Mouse (Mus musculus) left cerebral cortex, adult 9 months (tissue): Measurements from ENCODE around the gene Tnfsf15.

Experiments
- DNase-seq, 2 experiments: peaks; one replicate each; pipeline ENCODE4 v3.0.0; 2022; ENCODE audit warnings: low spot score in 2 of 2

Gene Tnfsf15

GRCm38 (mm10) chr4:63742101-63742500 lies 2.8 kb downstream of the Tnfsf15 start:
- no peak for DNase-seq

GRCm38 (mm10) chr4:63740761-63741160 lies 4.2 kb downstream of the Tnfsf15 start:
- DNase-seq, result no peak

- DNase-seq, result no peak
Observed at GRCm38 (mm10) chr4:63740001-63740400, 4.9 kb downstream of the Tnfsf15 start.

- DNase-seq, result peak in 1 of 2 experiments; percentile 2
Observed at GRCm38 (mm10) chr4:63739524-63739923, 5.4 kb downstream of the Tnfsf15 start.

- DNase-seq, result no peak
Observed at GRCm38 (mm10) chr4:63738364-63738997, 6.4 kb downstream of the Tnfsf15 start.

- no peak for DNase-seq
Observed at GRCm38 (mm10) chr4:63731299-63731698, 13.6 kb downstream of the Tnfsf15 start.

- DNase-seq, result no peak
Observed at GRCm38 (mm10) chr4:63726727-63727126, 18.2 kb downstream of the Tnfsf15 start.

- no peak for DNase-seq
Observed at GRCm38 (mm10) chr4:63725981-63726380, 18.9 kb downstream of the Tnfsf15 start.

- no peak for DNase-seq
Observed at GRCm38 (mm10) chr4:63717922-63718643, 26.8 kb downstream of the Tnfsf15 start.

- DNase-seq, result no peak
Observed at GRCm38 (mm10) chr4:63711886-63712285, 33.0 kb downstream of the Tnfsf15 start.

- no peak for DNase-seq
Observed at GRCm38 (mm10) chr4:63710431-63711220, 34.3 kb downstream of the Tnfsf15 start.

- DNase-seq, result no peak
Observed at GRCm38 (mm10) chr4:63706279-63706971, 38.5 kb downstream of the Tnfsf15 start.

- DNase-seq, result no peak
Observed at GRCm38 (mm10) chr4:63704232-63704631, 40.7 kb downstream of the Tnfsf15 start.

GRCm38 (mm10) chr4:63703686-63704085 lies 41.2 kb downstream of the Tnfsf15 start:
- no peak for DNase-seq

GRCm38 (mm10) chr4:63702006-63702704 lies 42.8 kb downstream of the Tnfsf15 start:
- no peak for DNase-seq

GRCm38 (mm10) chr4:63699749-63700148 lies 45.2 kb downstream of the Tnfsf15 start:
- no peak for DNase-seq

GRCm38 (mm10) chr4:63696921-63697320 lies 48.0 kb downstream of the Tnfsf15 start:
- DNase-seq, result no peak

- DNase-seq, result no peak
Observed at GRCm38 (mm10) chr4:63692351-63692750, 52.6 kb downstream of the Tnfsf15 start.

GRCm38 (mm10) chr4:63687429-63687828 lies 57.5 kb downstream of the Tnfsf15 start:
- DNase-seq, result no peak

GRCm38 (mm10) chr4:63686157-63686556 lies 58.8 kb downstream of the Tnfsf15 start:
- DNase-seq, result peak in 1 of 2 experiments; percentile 18

- DNase-seq, result no peak
Observed at GRCm38 (mm10) chr4:63685253-63685525, 59.7 kb downstream of the Tnfsf15 start.
